Mouse (Mus musculus) small intestine, adult 2 months (tissue): ENCODE measurements around the gene Tcp11x2.

Source experiments
- CTCF ChIP-seq: fragments of 200-500 bp; IDR thresholded peaks from 2 replicates; pipeline ENCODE4 v1.5.1; 2012; ENCODE audit warnings: low read depth, mild to moderate bottlenecking, control low read depth, inconsistent platforms, low read length, moderate library complexity, mixed read lengths; ENCODE audit not compliant: insufficient replicate concordance, insufficient read length; ENCODE audit errors: extremely low read depth
- POLR2A ChIP-seq: fragments of 200-500 bp; IDR thresholded peaks from 2 replicates; pipeline ENCODE4 v1.6.1; 2012; ENCODE audit warnings: low read depth, mild to moderate bottlenecking, control low read depth, inconsistent platforms, low read length, moderate library complexity

DNA sequence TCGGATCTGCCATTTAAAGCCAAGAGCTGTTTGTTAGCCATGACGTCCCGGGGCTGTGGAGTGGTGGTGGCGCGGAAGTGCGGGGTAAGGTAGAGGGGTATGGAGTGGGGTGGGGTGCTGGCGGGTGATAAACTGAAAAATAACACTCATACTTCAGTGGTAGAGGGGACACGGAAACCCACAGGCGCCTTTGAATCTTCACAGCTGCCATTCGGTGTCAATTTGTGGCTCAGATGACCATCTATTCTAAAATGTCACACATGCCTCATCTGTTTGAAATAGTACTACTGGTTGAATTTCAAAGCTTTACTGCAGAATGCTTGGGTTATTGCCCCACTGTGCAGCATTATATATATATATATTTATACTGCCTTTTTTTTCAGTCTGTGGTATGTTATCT, 31.6 kb upstream of the Tcp11x2 start, which contains the start of gene Tmsb15a:
- no peak for TF ChIP-seq POLR2A
- TF ChIP-seq CTCF, result no peak
